Mouse (Mus musculus): ENCODE measurements at regions not wholly inside any gene's neighbourhood (a gene's known extent, or its start where the extent isn't known, plus 50 kb on each side); places are given as distances from the start of the nearest gene placed in this dataset.

- peak; percentile 16 for DNase-seq (ENCODE audit: low spot score)
Observed at GRCm38 (mm10) chr5:41563441-41563840, 144.5 kb downstream of the Rab28 start.

GRCm38 (mm10) chr5:41562299-41562698 is 145.7 kb downstream of the Rab28 start:
- DNase-seq (ENCODE audit: low spot score) = no peak

GRCm38 (mm10) chr5:41556700-41557309 is 151.2 kb downstream of the Rab28 start:
- no peak for DNase-seq (ENCODE audit: low spot score)

GRCm38 (mm10) chr5:41554312-41554711 is 153.6 kb downstream of the Rab28 start:
- DNase-seq (ENCODE audit: low spot score) = no peak

GRCm38 (mm10) chr5:41550063-41550462 is 157.9 kb downstream of the Rab28 start:
- DNase-seq (ENCODE audit: low spot score) = no peak

GRCm38 (mm10) chr5:41546909-41547308 is 161.0 kb downstream of the Rab28 start:
- no peak for DNase-seq (ENCODE audit: low spot score)

GRCm38 (mm10) chr5:41540789-41541188 is 167.2 kb downstream of the Rab28 start:
- no peak for DNase-seq (ENCODE audit: low spot score)

GRCm38 (mm10) chr5:41534598-41534997 is 173.4 kb downstream of the Rab28 start:
- DNase-seq (ENCODE audit: low spot score) = no peak

All from MN1 (cell line).